Mouse (Mus musculus): ENCODE results near the gene Slc8a1.

The Slc8a1 gene

GRCm38 (mm10) chr17:81502732-81503131, 235.4 kb downstream of the Slc8a1 start:
- DNase-seq, result no peak

GRCm38 (mm10) chr17:81500686-81501407, 237.3 kb downstream of the Slc8a1 start:
- DNase-seq, result no peak

DNA sequence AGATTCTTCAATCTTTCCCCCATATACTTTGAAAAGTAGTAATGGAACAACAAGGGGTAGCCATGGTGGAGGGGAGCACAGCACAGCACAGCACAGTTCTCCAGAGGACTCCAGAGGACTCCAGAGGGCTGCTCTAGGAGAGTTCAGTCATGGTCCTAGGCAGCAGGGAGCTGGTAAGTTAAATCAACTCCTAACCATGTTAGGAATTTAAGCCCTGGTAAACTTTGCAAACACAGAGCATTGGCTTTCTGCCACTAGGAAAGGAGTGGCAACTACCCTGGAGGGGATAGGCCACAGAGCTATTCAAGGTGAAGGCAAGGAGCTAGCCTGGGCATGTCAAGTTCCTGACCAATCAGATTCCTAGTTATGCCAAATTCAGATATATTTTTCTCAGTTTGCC, 240.3 kb downstream of the Slc8a1 start:
- no peak for DNase-seq

DNA sequence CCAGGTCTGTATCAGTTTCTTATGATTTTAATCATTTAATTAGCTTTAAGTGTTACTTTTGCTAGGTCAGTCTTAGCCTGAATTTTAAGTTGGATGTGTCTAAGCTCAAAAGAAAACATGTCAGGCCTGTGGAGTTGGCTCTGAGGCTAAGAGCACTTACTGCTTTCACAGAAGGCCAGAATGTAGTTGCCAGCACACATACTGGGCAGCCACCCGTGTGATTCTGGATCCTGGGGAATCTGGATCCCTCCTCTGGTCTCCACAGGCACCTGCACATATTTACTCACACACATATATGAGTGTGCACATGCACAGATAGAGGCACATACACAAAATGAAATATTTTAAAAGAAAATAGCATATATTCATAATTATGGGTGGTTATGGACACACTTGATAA, 241.6 kb downstream of the Slc8a1 start:
- no peak for DNase-seq

DNA sequence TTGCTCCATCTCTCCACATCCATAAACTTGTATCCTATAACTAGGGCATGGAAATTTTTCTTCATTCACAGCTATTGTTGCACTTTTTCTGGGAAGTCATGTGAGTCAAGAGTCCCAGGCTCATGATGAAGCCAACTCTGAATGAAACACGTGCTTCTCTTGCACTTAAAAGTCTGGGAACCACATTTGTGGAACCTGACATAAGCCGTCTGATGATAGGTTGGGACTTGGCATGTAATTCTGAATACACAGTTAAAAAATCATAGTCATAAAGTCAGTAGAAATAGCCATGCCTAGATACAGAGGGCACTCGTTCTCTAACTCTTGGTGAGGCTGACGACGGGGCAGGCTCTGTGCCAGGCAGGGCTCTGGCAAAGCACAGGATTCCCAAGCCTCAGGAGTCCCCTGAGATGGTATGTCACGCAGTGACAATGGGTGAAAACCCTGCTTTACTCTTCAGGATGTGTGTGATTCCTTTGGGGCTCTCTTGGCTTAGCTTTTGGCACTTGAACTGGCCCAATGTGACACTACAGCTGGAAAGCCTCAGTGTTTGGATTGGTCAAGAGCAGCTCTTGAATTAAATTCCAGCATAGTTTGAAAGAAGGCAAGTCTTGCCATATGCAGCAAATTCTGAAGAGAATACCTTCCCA, 245.8 kb downstream of the Slc8a1 start:
- DNase-seq, result no peak

DNA sequence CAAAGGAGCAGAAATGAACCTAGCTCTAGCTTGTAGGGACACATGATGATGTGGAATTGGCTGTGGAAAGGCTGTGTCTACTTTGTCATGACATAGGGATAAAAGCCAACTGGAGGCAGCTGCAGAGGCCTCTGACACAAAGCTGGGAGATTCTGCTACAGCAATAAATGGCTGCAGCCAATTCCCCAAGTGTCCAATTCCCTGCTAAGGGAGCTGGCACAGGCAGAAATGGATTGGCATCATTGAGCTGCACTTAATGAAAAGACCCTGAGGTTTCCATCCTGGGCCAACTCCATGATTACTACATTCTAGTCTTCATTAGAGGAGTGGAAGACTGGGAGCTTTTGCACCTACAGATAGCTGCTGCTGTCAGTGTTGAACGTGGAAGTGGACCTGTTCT, 251.8 kb downstream of the Slc8a1 start:
- no peak for DNase-seq

GRCm38 (mm10) chr17:81481843-81482490, 256.2 kb downstream of the Slc8a1 start:
- DNase-seq, result no peak

DNA sequence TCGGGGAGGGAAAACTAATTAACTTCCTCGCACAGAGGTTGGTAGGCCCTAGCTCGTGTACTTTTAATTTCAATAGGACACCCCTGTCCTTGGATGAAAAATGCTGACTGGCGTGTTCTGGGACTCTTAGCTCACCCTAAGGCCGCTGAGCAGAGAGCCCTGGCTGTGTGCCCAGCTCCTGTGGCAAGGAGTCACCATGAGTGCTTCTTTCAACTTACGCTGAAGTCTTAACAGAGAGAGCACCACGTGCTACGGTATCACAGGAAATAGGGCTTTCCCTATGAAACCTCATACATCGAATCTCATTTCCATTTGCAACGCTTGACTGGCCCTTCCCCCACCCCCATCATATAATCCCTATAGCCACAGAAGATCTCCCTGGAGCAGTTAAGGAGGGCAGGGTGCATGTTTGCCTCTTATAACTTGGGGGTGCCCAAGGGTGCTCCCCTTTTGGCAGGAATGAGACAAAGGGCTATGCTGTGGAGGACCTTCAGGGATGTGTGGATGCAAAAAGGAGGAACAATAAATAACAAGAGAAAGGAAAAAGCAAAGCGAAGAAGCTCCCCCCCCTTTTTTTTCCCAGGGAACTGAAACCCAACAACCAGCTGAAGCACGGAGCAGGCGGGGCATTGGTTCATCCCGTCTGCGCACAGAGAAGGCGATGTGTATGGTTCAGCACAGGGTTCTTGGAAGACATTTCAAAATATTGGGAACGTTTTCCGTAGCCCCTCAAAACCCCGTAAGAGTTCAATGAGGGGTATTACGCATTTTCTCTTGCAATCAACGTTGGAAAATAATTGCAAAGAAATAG, 257.6 kb downstream of the Slc8a1 start:
- DNase-seq, result no peak

DNA sequence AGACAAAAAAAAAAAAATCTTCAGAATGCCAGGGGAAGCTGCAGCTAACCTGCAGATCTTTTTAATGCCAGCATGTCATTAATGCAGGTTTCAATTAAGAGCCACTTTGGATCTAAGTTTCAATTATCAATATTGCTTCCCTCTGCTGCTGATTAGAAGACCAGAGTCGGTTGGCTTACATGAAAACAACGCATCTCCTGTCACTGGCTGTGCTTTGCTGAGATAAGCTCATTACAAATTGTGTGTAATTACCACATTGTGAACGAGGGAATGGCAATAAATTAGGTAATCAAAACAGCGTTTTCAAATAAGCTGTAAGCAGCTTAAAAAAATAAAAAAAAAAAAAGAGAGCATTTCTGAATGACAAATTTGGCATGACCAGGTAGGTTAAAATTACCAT, 258.4 kb downstream of the Slc8a1 start:
- DNase-seq, result no peak

DNA sequence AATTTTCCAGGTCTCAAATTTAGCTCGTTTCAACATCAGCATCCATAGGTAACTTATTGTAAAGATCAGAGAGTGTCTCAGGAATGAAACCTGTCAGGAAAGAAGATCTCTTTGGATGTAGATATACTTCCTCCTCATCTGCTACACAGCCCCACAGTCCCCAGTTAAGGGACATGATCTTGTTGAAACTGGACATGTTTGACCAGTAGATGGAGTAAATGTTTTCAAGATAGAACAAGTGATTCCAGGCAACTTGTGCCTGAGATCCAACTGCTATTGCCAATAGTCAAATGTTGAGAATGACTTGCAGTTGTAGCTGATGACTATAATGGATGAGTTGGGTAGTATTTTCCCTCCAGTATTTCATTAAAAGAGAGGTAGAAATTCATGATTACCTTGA, 260.8 kb downstream of the Slc8a1 start:
- no peak for DNase-seq

DNA sequence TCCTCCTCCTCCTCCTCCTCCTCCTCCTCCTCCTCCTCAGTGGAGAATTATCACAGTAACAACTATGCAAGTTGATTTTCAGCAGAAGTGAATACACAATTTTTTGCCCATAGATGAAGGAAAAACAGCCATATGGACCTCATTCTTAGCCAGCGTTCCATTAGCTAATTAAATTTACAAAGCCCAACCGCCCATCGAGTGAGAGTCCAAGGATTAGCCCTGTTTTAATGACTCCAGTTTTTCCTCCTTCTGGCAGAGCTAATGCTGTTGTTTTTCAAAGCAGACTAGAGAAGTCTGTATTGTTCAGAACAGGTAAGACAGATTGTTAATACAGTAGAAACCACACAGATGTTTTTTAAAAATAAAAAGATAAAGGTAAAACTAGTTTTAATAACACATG, 264.8 kb downstream of the Slc8a1 start:
- DNase-seq, result no peak

GRCm38 (mm10) chr17:81468941-81469340, 269.2 kb downstream of the Slc8a1 start:
- no peak for DNase-seq

GRCm38 (mm10) chr17:81459379-81459778, 278.8 kb downstream of the Slc8a1 start:
- DNase-seq, result no peak

DNA sequence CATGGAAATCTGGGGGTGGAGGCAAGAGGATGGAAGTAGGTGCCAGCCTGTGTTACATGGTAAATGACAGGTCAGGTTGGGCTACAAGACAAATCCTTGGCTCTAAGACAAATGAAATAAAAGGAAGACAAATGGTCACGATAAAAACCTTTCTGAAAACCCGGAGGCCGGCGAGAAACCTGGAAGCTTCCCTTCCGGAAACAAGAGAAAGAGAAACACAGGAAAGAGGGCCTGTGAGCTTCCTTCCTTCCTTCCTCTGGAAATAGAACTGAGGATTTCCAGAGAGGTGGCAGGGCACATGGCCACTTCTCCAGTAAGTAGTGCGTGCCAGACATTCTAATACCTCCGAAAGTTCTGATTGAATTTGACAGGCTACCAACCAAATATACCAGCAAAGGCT, 282.2 kb downstream of the Slc8a1 start:
- no peak for DNase-seq

GRCm38 (mm10) chr17:81455269-81455668, 282.9 kb downstream of the Slc8a1 start:
- no peak for DNase-seq

GRCm38 (mm10) chr17:81441463-81441862, 296.7 kb downstream of the Slc8a1 start, which contains the start of gene Gm11096:
TSS of gene Gm11096 (plus strand) at chr17:81441763.
- no peak for DNase-seq

DNA sequence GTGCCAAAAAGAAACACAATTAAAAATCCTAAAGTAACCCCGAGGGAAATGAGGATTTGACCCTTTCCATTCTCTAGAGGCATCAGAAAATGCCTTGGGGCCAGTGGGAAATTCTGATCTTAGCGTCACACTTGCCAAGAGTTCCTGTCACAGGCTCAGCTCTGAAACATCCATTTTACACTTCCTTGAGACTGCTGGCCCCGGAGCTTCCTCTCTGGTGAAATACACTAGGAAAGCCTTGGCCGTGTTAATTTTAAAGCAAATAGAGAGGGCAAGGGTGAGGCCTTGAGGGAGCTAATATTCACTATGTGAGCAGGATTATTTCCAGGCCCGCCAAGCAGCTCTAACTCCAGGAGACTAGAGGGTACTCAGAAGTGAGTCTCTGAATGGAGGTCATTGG, 305.0 kb downstream of the Slc8a1 start:
- no peak for DNase-seq

DNA sequence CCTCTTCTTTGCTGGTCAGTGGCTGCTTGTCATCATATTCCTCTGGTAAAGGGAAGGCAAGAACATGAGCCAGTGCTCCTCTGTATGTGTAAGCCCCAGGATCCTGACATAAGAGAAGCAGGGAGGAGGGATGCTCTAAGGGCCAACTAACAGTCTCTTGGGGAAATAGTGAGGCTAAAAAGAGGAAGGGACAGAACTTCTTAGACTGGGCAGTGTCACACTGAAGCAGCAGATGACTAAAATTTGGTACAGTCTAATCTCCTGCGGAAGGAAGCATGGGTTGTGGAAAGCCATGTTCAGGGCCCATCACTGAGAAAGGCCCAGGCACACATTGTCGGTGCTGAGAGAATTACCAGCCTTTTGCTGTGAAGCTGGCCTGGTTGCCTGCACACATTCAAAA, 305.4 kb downstream of the Slc8a1 start:
- no peak for DNase-seq

- DNase-seq, result no peak
Observed at GRCm38 (mm10) chr17:81427245-81427644, 310.9 kb downstream of the Slc8a1 start.

DNA sequence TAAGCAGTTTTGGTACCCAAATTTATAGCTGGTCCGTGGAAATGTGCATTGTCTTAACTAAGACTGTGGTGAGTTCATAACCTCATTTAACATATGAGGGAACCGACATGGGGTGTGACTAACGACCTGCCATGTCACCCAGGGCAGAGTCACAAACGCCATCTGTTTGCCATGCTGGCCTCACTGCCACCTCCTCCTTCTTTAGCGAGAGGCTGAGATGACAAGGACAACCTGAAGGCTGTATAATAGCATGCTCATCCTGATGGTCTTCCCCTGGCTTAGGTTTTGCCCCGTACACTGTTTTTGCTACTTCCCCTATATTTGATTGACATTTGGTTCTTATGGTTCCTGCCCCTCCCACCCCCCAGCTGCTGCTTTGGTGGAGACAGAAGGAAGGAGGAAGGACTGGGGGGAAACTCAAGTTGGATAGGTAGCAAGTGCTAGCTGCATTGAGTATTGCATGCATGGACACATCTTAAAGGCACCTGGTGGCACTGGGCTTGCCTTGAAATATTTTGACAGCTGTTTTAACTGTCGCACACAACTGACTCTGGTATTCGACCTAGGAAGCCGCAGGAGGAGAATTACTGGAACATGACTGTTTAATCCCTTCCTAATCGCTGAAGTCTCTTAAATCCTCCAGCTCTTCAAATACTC, 313.8 kb downstream of the Slc8a1 start:
- no peak for DNase-seq

GRCm38 (mm10) chr17:81419802-81420459, 318.2 kb downstream of the Slc8a1 start:
- DNase-seq, result no peak

All from thymus, postnatal 14 days (tissue).